Mouse (Mus musculus): Measurements from ENCODE around the gene Miga1.
"Not testable (repeated sequence)": the region's sequence is repeated elsewhere in the genome, so short reads cannot be mapped to it uniquely, and the experiment has no call there.

The Miga1 gene

DNA sequence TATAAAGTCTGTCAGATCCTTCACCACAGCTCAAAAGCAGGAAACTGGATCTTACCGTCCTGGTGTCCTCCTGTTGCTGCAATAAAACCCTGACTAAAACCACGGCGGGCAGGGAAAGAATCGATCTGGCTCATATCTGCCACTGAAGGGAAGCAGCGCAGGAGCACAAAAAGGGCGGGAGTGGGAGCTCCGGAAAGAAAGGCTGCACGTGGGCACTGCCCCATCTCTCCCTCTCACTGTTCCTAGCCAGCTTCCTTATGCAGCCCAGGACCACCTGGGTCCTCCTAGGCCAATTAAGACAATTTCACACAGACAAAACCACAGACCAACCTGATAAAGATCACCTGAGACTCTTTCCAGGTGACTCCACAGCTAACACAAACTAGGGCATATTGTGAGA is 78.8 kb downstream of the Miga1 start:
- H3K4me1 ChIP-seq (replicated peaks; ENCODE audit: low read depth, low read length): peaks cover 47% of the 10 kb centered on the region
- no peak for TF ChIP-seq POU5F1 (IDR thresholded peaks at IDR 0.05; ENCODE audit: borderline replicate concordance, low read length)
- no peak for TF ChIP-seq NANOG (IDR thresholded peaks at IDR 0.05; ENCODE audit: borderline replicate concordance, low read length)
- no peak for TF ChIP-seq CTCF (conservative IDR thresholded peaks at IDR 0.05; ENCODE audit: low read length)
- H3K27me3 ChIP-seq (ENCODE audit: insufficient read depth, low read length): peaks cover 39% of the 10 kb centered on the region
- 0 out of 2 replicates have a peak overlapping the region, but pooled peaks have one; percentile 1 for H3K4me3 ChIP-seq (replicated peaks; ENCODE audit: low read length)
- H3K9me3 ChIP-seq (ENCODE audit: low read length): no peaks in the 10 kb centered on the region
- H3K36me3 ChIP-seq (ENCODE audit: insufficient read depth, low read length): no peaks in the 10 kb centered on the region

DNA sequence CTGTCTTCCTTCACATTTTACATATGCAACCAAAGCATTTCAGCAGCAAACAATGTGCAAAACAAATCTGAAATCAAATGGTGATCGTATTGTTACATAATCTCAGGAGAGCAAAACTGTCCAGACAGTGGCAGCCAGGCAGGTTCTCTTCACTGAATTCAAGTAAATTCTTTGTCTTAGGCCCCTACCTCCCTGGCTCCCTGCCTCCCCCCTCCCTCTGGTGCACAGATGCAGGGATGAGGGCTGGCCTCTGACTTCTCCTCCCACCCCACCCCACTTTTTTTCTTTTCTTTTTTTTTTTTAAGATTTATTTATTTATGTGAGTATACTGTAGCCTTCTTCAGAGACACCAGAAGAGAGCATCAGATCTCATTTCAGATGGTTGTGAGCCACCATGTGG is 79.8 kb downstream of the Miga1 start:
- H3K4me1 ChIP-seq (replicated peaks; ENCODE audit: low read depth, low read length): peaks cover 42% of the 10 kb centered on the region
- no peaks in the 10 kb centered on the region for H3K36me3 ChIP-seq (ENCODE audit: insufficient read depth, low read length)
- H3K4me3 ChIP-seq (replicated peaks; ENCODE audit: low read length): no peak overlapping the region
- TF ChIP-seq NANOG (IDR thresholded peaks at IDR 0.05; ENCODE audit: borderline replicate concordance, low read length) (no peak), CTCF (conservative IDR thresholded peaks at IDR 0.05; ENCODE audit: low read length) (no peak), POU5F1 (IDR thresholded peaks at IDR 0.05; ENCODE audit: borderline replicate concordance, low read length) (no peak)
- no peaks in the 10 kb centered on the region for H3K9me3 ChIP-seq (ENCODE audit: low read length)
- H3K27me3 ChIP-seq (ENCODE audit: insufficient read depth, low read length): peaks cover 31% of the 10 kb centered on the region

DNA sequence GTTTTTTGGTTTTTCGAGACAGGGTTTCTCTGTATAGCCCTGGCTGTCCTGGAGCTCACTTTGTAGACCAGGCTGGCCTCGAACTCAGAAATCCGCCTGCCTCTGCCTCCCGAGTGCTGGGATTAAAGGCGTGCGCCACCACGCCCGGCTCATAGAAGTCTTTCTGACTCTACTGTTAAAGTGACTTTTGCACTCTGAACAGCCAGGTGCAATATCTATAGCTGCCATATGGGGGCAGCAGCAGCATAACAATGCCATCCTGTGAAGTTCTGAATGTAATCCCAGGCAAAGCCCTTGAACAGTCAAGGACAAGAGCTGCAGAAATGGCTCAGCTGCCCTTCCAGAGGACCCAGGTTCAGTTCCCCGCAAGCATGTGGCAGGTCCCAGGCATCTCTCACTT is 80.8 kb downstream of the Miga1 start:
- not testable (repeated sequence) for H3K4me3 ChIP-seq (replicated peaks; ENCODE audit: low read length); H3K9me3 ChIP-seq (ENCODE audit: low read length); H3K36me3 ChIP-seq (ENCODE audit: insufficient read depth, low read length)
- H3K27me3 ChIP-seq (ENCODE audit: insufficient read depth, low read length): peaks cover 23% of the 10 kb centered on the region
- H3K4me1 ChIP-seq (replicated peaks; ENCODE audit: low read depth, low read length): peaks cover 38% of the 10 kb centered on the region
- TF ChIP-seq CTCF (conservative IDR thresholded peaks at IDR 0.05; ENCODE audit: low read length): peak; percentile 90

DNA sequence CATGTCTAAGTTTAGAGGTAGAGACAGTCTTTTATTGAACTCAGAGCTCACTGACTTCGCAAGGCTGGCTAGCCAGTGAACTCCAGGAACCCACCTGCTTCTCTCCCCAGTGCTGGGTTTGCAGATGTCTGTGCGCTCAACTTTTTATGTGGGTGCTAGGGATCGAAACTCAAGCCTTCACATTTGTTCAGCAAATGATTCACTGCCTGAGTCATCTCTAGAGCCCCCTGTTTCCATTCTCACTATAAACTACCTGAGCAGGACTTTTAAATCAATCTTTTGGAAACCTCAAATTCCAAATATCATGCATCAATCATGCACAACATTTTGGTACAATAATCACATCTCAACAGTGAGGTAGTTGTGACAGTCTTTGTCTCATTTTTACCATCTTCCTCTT is 82.7 kb downstream of the Miga1 start:
- H3K4me1 ChIP-seq (replicated peaks; ENCODE audit: low read depth, low read length): peaks cover 25% of the 10 kb centered on the region
- no peaks in the 10 kb centered on the region for H3K9me3 ChIP-seq (ENCODE audit: low read length)
- H3K27me3 ChIP-seq (ENCODE audit: insufficient read depth, low read length): peaks cover 6% of the 10 kb centered on the region; the same call in 1 of the 2 replicates
- no peak for TF ChIP-seq NANOG (IDR thresholded peaks at IDR 0.05; ENCODE audit: borderline replicate concordance, low read length)
- TF ChIP-seq POU5F1 (IDR thresholded peaks at IDR 0.05; ENCODE audit: borderline replicate concordance, low read length): no peak
- H3K36me3 ChIP-seq (ENCODE audit: insufficient read depth, low read length): no peaks in the 10 kb centered on the region
- no peak overlapping the region for H3K4me3 ChIP-seq (replicated peaks; ENCODE audit: low read length)

DNA sequence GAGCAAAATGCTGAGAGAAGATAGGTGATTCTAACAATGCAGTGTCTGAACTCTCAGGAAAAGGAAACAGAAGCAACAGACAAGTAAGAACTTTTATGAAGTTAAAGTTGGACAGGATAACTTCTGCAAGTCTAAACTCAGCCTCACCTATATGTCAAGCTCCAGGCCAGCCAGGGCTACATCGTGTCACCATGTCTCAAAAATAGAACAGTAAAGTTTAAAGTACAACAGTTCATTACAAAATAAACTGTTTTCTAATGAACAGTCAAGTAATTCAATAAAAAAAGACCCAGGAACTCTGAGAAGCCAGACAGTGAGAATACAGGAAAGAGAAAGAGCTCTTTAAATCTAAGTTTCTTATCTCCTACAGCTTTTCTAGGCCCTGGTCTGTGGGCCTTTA is 89.7 kb downstream of the Miga1 start:
- Histone ChIP-seq H3K4me1 (replicated peaks; ENCODE audit: low read depth, low read length) (peaks cover 3% of the 10 kb centered on the region), H3K9me3 (ENCODE audit: low read length) (no peaks in the 10 kb centered on the region), H3K27me3 (ENCODE audit: insufficient read depth, low read length) (no peaks in the 10 kb centered on the region), H3K36me3 (ENCODE audit: insufficient read depth, low read length) (no peaks in the 10 kb centered on the region), H3K4me3 (replicated peaks; ENCODE audit: low read length) (no peak overlapping the region)
- TF ChIP-seq NANOG (IDR thresholded peaks at IDR 0.05; ENCODE audit: borderline replicate concordance, low read length): no peak
- TF ChIP-seq POU5F1 (IDR thresholded peaks at IDR 0.05; ENCODE audit: borderline replicate concordance, low read length): no peak
- TF ChIP-seq CTCF (conservative IDR thresholded peaks at IDR 0.05; ENCODE audit: low read length): no peak

DNA sequence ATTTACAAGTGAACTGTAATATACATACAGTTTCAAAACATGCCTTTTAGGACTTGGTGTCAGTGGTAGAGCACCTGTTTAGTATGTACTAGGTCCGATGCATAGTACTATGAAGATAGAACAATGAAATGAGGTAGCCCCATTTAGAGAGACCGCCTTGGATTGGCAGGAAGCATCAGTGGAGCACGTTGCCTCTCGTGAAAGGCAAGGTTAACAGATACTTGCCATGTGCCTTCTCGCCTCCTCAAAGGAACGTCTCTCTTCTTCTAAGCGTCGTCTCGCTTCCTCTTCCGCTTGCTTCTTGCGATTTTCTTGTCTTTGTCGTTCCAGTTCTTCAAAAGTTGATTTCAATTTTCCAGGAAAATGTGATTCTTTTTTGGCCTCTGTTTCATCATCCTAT is 92.5 kb downstream of the Miga1 start:
- H3K4me3 ChIP-seq (replicated peaks; ENCODE audit: low read length): no peak overlapping the region
- no peaks in the 10 kb centered on the region for H3K27me3 ChIP-seq (ENCODE audit: insufficient read depth, low read length)
- no peaks in the 10 kb centered on the region for H3K4me1 ChIP-seq (replicated peaks; ENCODE audit: low read depth, low read length)
- no peaks in the 10 kb centered on the region for H3K9me3 ChIP-seq (ENCODE audit: low read length)
- no peak for TF ChIP-seq CTCF (conservative IDR thresholded peaks at IDR 0.05; ENCODE audit: low read length)
- H3K36me3 ChIP-seq (ENCODE audit: insufficient read depth, low read length): no peaks in the 10 kb centered on the region

DNA sequence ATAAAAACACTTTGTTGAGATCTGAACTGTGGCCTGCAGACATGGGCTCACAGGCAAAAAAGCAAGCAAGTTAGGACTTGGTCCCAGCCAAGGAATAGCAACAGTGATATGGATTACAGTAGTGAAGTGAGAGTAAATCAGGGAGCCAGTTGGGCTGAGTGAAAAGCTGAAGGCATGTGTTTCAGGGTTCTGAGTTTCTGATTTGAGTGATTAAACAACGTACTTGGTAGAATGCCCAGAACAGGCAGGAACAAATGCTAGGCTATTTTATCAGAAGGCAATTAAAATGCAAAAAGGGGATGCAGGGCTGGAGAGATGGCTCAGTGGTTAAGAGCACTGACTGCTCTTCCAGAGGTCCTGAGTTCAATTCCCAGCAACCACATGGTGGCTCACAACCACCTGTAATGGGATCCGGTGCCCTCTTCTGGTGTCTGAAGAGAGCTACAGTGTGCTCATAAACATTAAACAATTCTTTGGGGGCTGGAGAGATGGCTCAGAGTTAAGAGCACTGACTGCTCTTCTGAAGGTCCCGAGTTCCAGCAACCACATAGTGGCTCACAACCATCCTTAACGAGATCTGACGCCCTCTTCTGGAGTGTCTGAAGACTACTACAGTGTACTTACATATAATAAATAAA is 94.8 kb downstream of the Miga1 start:
- Histone ChIP-seq H3K27me3 (ENCODE audit: insufficient read depth, low read length) (no peaks in the 10 kb centered on the region), H3K36me3 (ENCODE audit: insufficient read depth, low read length) (peaks cover 13% of the 10 kb centered on the region), H3K4me3 (replicated peaks; ENCODE audit: low read length) (no peak overlapping the region), H3K4me1 (replicated peaks; ENCODE audit: low read depth, low read length) (no peaks in the 10 kb centered on the region), H3K9me3 (ENCODE audit: low read length) (no peaks in the 10 kb centered on the region)
- TF ChIP-seq CTCF (conservative IDR thresholded peaks at IDR 0.05; ENCODE audit: low read length) (0 out of 2 replicates have a peak, but pooled peaks have one; percentile 11), NANOG (IDR thresholded peaks at IDR 0.05; ENCODE audit: borderline replicate concordance, low read length) (no peak)

DNA sequence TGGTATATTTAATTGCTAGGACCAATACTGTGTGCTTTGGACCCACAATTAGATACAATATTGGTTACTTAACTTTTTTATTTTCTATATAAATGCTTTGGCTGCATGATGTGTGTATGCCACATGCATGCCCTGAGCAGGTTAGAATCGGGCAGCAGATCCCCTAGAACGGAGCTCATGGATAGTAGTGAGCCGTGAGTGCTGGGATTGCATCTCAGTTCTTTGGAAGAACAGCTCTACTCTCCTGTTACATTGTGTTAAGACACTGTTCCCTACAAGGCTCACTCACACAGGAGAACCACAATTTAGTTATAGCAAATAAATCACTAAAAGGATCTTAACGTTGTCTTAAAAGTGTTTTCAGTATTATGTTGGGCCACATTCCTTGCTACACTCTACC is 96.9 kb downstream of the Miga1 start:
- Histone ChIP-seq H3K9me3 (ENCODE audit: low read length) (no peaks in the 10 kb centered on the region), H3K4me1 (replicated peaks; ENCODE audit: low read depth, low read length) (no peaks in the 10 kb centered on the region), H3K27me3 (ENCODE audit: insufficient read depth, low read length) (no peaks in the 10 kb centered on the region), H3K36me3 (ENCODE audit: insufficient read depth, low read length) (peaks cover 31% of the 10 kb centered on the region), H3K4me3 (replicated peaks; ENCODE audit: low read length) (no peak overlapping the region)
- no peak for TF ChIP-seq NANOG (IDR thresholded peaks at IDR 0.05; ENCODE audit: borderline replicate concordance, low read length)
- TF ChIP-seq CTCF (conservative IDR thresholded peaks at IDR 0.05; ENCODE audit: low read length): no peak
- TF ChIP-seq POU5F1 (IDR thresholded peaks at IDR 0.05; ENCODE audit: borderline replicate concordance, low read length): no peak

DNA sequence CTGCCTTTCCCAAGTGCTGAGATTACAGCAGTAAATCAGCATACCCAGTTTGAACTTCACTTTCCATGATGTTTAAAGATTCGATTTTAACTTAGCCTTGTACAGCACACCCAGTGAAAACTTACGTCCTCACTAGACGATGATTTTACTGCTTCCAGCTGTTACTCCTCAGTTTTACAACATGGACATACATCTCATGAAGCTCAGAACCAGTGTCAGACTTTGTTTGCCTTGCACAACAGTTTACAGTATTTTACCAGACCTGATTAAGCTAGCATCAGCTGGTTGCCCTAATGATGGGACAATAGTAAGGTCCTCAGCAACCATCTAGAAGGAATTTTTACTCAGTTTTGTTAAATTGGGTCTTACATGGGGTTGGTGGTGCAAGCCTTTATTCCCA is 99.1 kb downstream of the Miga1 start:
- Histone ChIP-seq H3K4me3 (replicated peaks; ENCODE audit: low read length) (no peak overlapping the region), H3K9me3 (ENCODE audit: low read length) (no peaks in the 10 kb centered on the region), H3K4me1 (replicated peaks; ENCODE audit: low read depth, low read length) (no peaks in the 10 kb centered on the region), H3K36me3 (ENCODE audit: insufficient read depth, low read length) (peaks cover 44% of the 10 kb centered on the region), H3K27me3 (ENCODE audit: insufficient read depth, low read length) (no peaks in the 10 kb centered on the region)
- TF ChIP-seq POU5F1 (IDR thresholded peaks at IDR 0.05; ENCODE audit: borderline replicate concordance, low read length) (no peak), CTCF (conservative IDR thresholded peaks at IDR 0.05; ENCODE audit: low read length) (no peak), NANOG (IDR thresholded peaks at IDR 0.05; ENCODE audit: borderline replicate concordance, low read length) (no peak)

Data from E14TG2a.4 (cell line).